Mouse (Mus musculus): ENCODE data around the gene Sowahd.

GRCm38 (mm10) chrX:37013870-37014269, 34.8 kb upstream of the Sowahd start:
- TF ChIP-seq POLR2A (IDR thresholded peaks at IDR 0.05; ENCODE audit: borderline replicate concordance, extremely low read depth, low read depth, low read length) (no peak), CTCF (IDR thresholded peaks at IDR 0.05; ENCODE audit: insufficient read depth, low read length) (no peak)
